Mouse (Mus musculus) T-helper 1 cell (primary cell): ENCODE measurements around the gene 3110082J24Rik.

Source experiments
- in situ Hi-C: fragments of 300-600 bp; cut with MboI, MseI; formaldehyde crosslinking; loops from one replicate; pipeline ENCODE4 v1.15.1; 2025; ENCODE audit warnings: high pct_unique_total_duplicates

3110082J24Rik gene

GRCm38 (mm10) chr5:30119163-30119562 lies 13.3 kb upstream of the 3110082J24Rik start:
- in situ Hi-C loops: loop anchor here (5.0 kb wide), 1 partner anchor 223 kb away; no protein-coding TSS in a partner anchor

- in situ Hi-C loops: loop anchor here (5.0 kb wide), 1 partner anchor 224 kb away; no protein-coding TSS in a partner anchor
These were observed 12.1 kb upstream of the 3110082J24Rik start for GRCm38 (mm10) chr5:30118018-30118417.

- in situ Hi-C loops: loop anchor here (5.0 kb wide), 1 partner anchor 227 kb away; no protein-coding TSS in a partner anchor
These were observed 9.8 kb upstream of the 3110082J24Rik start for GRCm38 (mm10) chr5:30115718-30116117.

- in situ Hi-C loops: loop anchor here (5.0 kb wide), 1 partner anchor 228 kb away; no protein-coding TSS in a partner anchor
These were observed 8.9 kb upstream of the 3110082J24Rik start for GRCm38 (mm10) chr5:30114761-30115140.

GRCm38 (mm10) chr5:30113881-30114760 lies 8.2 kb upstream of the 3110082J24Rik start:
- in situ Hi-C loops: no loop called here

- in situ Hi-C loops: no loop called here
These were observed 6.7 kb upstream of the 3110082J24Rik start for GRCm38 (mm10) chr5:30112533-30113068.

GRCm38 (mm10) chr5:30111771-30112170 lies 5.9 kb upstream of the 3110082J24Rik start:
- in situ Hi-C loops: no loop called here

GRCm38 (mm10) chr5:30111126-30111525 lies 5.2 kb upstream of the 3110082J24Rik start:
- in situ Hi-C loops: no loop called here

GRCm38 (mm10) chr5:30110371-30111060 lies 4.6 kb upstream of the 3110082J24Rik start:
- in situ Hi-C loops: no loop called here

- in situ Hi-C loops: no loop called here
These were observed 4.0 kb upstream of the 3110082J24Rik start for GRCm38 (mm10) chr5:30109899-30110298.

- in situ Hi-C loops: no loop called here
These were observed 2.3 kb upstream of the 3110082J24Rik start for GRCm38 (mm10) chr5:30108233-30108632.

GRCm38 (mm10) chr5:30107611-30108041 lies 1.7 kb upstream of the 3110082J24Rik start:
- in situ Hi-C loops: no loop called here

- in situ Hi-C loops: no loop called here
These were observed 1.3 kb upstream of the 3110082J24Rik start for GRCm38 (mm10) chr5:30107186-30107585.

GRCm38 (mm10) chr5:30106756-30107155 lies 870 bp upstream of the 3110082J24Rik start:
- in situ Hi-C loops: no loop called here

- in situ Hi-C loops: no loop called here
These were observed 832 bp downstream of the 3110082J24Rik start, which contains the start of gene Garem2 for GRCm38 (mm10) chr5:30104841-30105667. Gene Garem2, plus strand, starts transcription at chr5:30105161.

- in situ Hi-C loops: no loop called here
These were observed 1.5 kb downstream of the 3110082J24Rik start for GRCm38 (mm10) chr5:30104339-30104738.

- in situ Hi-C loops: no loop called here
These were observed 2.5 kb downstream of the 3110082J24Rik start for GRCm38 (mm10) chr5:30103340-30103739.

GRCm38 (mm10) chr5:30098260-30098659 lies 7.6 kb downstream of the 3110082J24Rik start:
- in situ Hi-C loops: no loop called here

- in situ Hi-C loops: no loop called here
These were observed 10.2 kb downstream of the 3110082J24Rik start for GRCm38 (mm10) chr5:30095731-30096130.

- in situ Hi-C loops: no loop called here
These were observed 11.5 kb downstream of the 3110082J24Rik start for GRCm38 (mm10) chr5:30094399-30094798.

GRCm38 (mm10) chr5:30092701-30093100 lies 13.2 kb downstream of the 3110082J24Rik start:
- in situ Hi-C loops: no loop called here
